Mouse (Mus musculus) midbrain, embryonic 16.5 days (tissue): ENCODE measurements at regions not wholly inside any gene's neighbourhood (a gene's known extent, or its start where the extent isn't known, plus 50 kb on each side); places are given as distances from the start of the nearest gene placed in this dataset.

Experiments
- ATAC-seq: fragments of 200-750 bp; cut with Nextera tagmentation; 2 replicates; pipeline ENCODE4 v1.8.0; 2017; ENCODE audit warnings: moderate TSS enrichment
- H3K27ac ChIP-seq: fragments of 300-500 bp; sonication (generic); 2 replicates; pipeline ENCODE4 v1.5.1; 2014; ENCODE audit warnings: mild to moderate bottlenecking, low read length, mixed read lengths
- H3K27me3 ChIP-seq: fragments of 300-500 bp; sonication (generic); 2 replicates; pipeline ENCODE4 v1.6.1; 2014; ENCODE audit warnings: low read depth, low read length, mixed read lengths; ENCODE audit not compliant: control insufficient read depth, insufficient read depth
- H3K36me3 ChIP-seq: fragments of 300-500 bp; sonication (generic); 2 replicates; pipeline ENCODE4 v1.6.1; 2014; ENCODE audit warnings: mild to moderate bottlenecking, low read length, moderate library complexity, mixed read lengths; ENCODE audit not compliant: control insufficient read depth, insufficient read depth
- H3K4me1 ChIP-seq: fragments of 300-500 bp; sonication (generic); 2 replicates; pipeline ENCODE4 v1.6.1; 2014; ENCODE audit warnings: mild to moderate bottlenecking, low read length, mixed read lengths; ENCODE audit not compliant: control insufficient read depth, insufficient read depth
- H3K4me2 ChIP-seq: fragments of 300-500 bp; sonication (generic); 2 replicates; pipeline ENCODE4 v1.6.1; 2014; ENCODE audit warnings: mild to moderate bottlenecking, low read length, mixed read lengths
- H3K4me3 ChIP-seq: fragments of 300-500 bp; sonication (generic); 2 replicates; pipeline ENCODE4 v1.5.1; 2014; ENCODE audit warnings: low read depth, mild to moderate bottlenecking, low read length, moderate library complexity, mixed read lengths
- H3K9ac ChIP-seq: fragments of 300-500 bp; sonication (generic); 2 replicates; pipeline ENCODE4 v1.6.1; 2014; ENCODE audit warnings: low read depth, low read length, mixed read lengths
- H3K9me3 ChIP-seq: fragments of 300-500 bp; sonication (generic); replicated peaks from 2 replicates; pipeline ENCODE4 v1.6.1; 2014; ENCODE audit warnings: mild to moderate bottlenecking, low read length, mixed read lengths; ENCODE audit not compliant: control insufficient read depth, poor library complexity, severe bottlenecking
- WGBS: fragments of 180-500 bp; shearing (Covaris S2); extraction: QIAGEN DNeasy Blood & Tissue Kit; methylation state at CpG from one replicate; pipeline ENCODE4 v1.1.7; 2014; 5-methylcytosine and 5-hydroxymethylcytosine counted together

GRCm38 (mm10) chr3:144332353-144332752, 127.3 kb upstream of the Lmo4 start:
- Histone ChIP-seq H3K36me3 (no peaks in the 10 kb centered on the region), H3K4me2 (no peak overlapping the region), H3K9me3 (no peaks in the 10 kb centered on the region), H3K4me3 (no peak overlapping the region), H3K27me3 (no peaks in the 10 kb centered on the region), H3K4me1 (0 out of 2 replicates have a peak, but pooled peaks cover 3% of the 10 kb centered on the region), H3K27ac (no peak overlapping the region), H3K9ac (no peak overlapping the region)
- 5% methylated on average over 5 of the region's 5 CpGs for WGBS
- peak; percentile 47; the same call in 1 of the 2 replicates for ATAC-seq

DNA sequence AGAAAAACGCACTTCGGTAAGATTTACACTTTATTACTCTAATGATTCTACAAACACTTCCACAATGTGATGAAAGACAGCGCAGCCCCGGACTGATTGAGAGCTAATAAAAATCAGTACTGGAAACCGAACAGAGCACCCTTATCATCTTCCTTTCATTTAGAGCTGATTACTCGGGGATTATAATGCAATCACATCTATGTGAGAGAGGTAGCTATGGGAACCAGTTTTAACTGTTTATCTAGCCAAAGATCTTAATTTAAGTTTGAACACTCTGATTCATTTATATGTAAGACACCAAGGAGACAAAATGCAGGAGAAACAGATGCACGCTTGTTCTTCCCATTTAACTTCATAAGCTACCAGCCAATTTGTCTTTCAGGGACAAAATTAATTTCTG, 124.1 kb upstream of the Lmo4 start:
- H3K9me3 ChIP-seq: no peaks in the 10 kb centered on the region
- H3K4me1 ChIP-seq: 0 out of 2 replicates have a peak, but pooled peaks cover 3% of the 10 kb centered on the region
- H3K4me2 ChIP-seq: no peak overlapping the region
- no peaks in the 10 kb centered on the region for H3K27me3 ChIP-seq
- no peaks in the 10 kb centered on the region for H3K36me3 ChIP-seq
- no peak overlapping the region for H3K4me3 ChIP-seq
- ATAC-seq: no peak
- H3K27ac ChIP-seq: no peak overlapping the region
- WGBS: 67% methylated on average over 7 of the region's 7 CpGs
- H3K9ac ChIP-seq: no peak overlapping the region

DNA sequence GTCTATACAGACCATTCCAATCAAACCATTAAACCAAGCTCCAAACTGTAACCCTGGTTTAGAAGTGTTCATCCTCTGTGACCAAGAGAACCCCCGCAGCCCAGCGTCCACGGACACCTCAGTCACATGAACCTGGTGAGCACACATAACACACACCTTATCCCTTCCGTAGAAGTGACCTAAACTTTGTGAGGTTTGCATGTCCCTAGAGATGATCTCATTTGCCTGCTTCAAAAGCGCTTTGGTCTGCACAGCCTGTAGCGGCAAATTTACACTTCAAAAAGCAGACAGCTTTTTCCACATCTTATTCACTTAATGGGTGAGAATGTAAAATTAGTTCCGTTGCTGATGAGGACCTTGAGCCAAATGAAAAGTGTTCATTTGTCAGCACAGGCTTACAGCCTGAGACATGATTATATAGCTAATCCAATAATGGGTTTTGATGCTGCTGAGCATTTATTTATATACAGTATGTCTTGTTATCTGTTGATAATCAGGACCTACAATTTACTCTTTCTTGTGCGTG, 122.3 kb upstream of the Lmo4 start:
- Histone ChIP-seq H3K27me3 (no peaks in the 10 kb centered on the region), H3K9me3 (no peaks in the 10 kb centered on the region), H3K9ac (no peak overlapping the region), H3K4me3 (no peak overlapping the region), H3K27ac (no peak overlapping the region), H3K4me2 (no peak overlapping the region), H3K4me1 (0 out of 2 replicates have a peak, but pooled peaks cover 2% of the 10 kb centered on the region), H3K36me3 (no peaks in the 10 kb centered on the region)
- peak; percentile 69 for ATAC-seq
- WGBS: 62% methylated on average over 8 of the region's 8 CpGs

GRCm38 (mm10) chr3:144324974-144325373, 120.0 kb upstream of the Lmo4 start:
- no peaks in the 10 kb centered on the region for H3K36me3 ChIP-seq
- H3K4me1 ChIP-seq: peaks cover 2% of the 10 kb centered on the region; the same call in 1 of the 2 replicates
- H3K4me2 ChIP-seq: no peak overlapping the region
- 95% methylated on average over 2 of the region's 2 CpGs for WGBS
- H3K9me3 ChIP-seq: no peaks in the 10 kb centered on the region
- no peak overlapping the region for H3K27ac ChIP-seq
- no peak overlapping the region for H3K4me3 ChIP-seq
- no peak for ATAC-seq
- H3K9ac ChIP-seq: no peak overlapping the region
- no peaks in the 10 kb centered on the region for H3K27me3 ChIP-seq

DNA sequence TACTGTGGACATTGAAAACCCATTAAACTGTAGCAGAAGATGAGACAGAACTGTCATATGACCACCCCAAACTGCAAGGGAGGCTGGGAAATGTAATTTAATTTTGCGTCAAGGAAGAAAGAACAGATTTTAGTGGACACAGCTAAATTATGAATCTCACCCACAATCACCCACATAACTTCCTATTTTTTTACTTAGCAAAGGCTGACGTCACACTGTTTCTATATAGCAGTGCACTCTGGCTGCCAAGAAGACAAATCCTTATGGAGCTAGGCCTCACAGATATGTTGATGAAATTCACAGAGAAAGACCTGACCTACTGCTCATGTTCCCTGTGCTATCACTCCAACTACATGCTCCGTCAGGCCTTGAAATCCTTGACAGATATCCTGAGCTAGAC, 118.5 kb upstream of the Lmo4 start:
- Histone ChIP-seq H3K27ac (no peak overlapping the region), H3K27me3 (no peaks in the 10 kb centered on the region), H3K4me3 (no peak overlapping the region), H3K9ac (no peak overlapping the region), H3K36me3 (no peaks in the 10 kb centered on the region), H3K9me3 (no peaks in the 10 kb centered on the region), H3K4me1 (peaks cover 16% of the 10 kb centered on the region), H3K4me2 (no peak overlapping the region)
- no peak for ATAC-seq
- over 99% methylated on average over 3 of the region's 3 CpGs for WGBS

- H3K9me3 ChIP-seq: no peaks in the 10 kb centered on the region; the same call in 1 of the 2 replicates
- WGBS: 40% methylated on average over 11 of the region's 11 CpGs
- H3K4me2 ChIP-seq: peak overlapping the region; percentile 40
- H3K27ac ChIP-seq: peak overlapping the region; percentile 73
- peak overlapping the region; percentile 3 for H3K9ac ChIP-seq
- peak; percentile 38; the same call in 1 of the 2 replicates for ATAC-seq
- H3K4me3 ChIP-seq: no peak overlapping the region
- no peaks in the 10 kb centered on the region for H3K36me3 ChIP-seq
- no peaks in the 10 kb centered on the region for H3K27me3 ChIP-seq
- peaks cover 18% of the 10 kb centered on the region for H3K4me1 ChIP-seq
Measured at GRCm38 (mm10) chr3:144319468-144320205, 114.6 kb upstream of the Lmo4 start.

DNA sequence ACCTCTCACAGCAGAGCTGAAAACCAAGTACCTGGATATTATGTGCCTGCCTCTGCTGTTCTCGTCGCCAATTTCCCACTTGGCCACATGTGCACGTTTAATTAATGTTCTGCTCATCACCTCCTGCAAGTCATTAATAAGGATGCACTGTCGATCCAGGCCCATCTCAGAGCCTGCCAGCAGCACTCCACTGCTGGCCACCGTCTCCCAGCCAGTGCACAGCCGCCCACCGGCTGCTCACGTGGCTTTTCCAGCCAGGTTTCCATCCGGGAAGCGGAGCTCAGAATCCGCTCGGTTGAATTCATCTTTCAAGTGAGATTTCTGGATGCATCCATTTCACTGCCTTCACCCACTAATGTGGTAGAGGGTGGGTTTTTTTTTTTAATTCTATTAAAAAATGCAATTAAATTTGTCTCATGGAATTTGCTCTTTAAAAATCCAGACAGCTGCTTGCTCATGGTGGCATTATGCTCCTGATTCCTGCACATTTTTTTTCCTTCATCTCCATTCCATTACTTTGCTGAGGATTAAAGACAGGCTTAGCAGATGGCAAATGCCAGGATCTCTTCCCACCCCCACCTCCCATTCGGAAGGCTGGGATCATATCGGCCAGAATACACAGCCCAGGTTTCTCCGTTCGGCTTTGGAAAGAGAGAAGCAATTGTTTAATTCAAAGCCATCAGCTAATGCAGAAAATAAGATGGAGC, 113.9 kb upstream of the Lmo4 start:
- H3K4me3 ChIP-seq: no peak overlapping the region
- WGBS: 11% methylated on average over 16 of the region's 16 CpGs

GRCm38 (mm10) chr3:144310748-144311147, 105.7 kb upstream of the Lmo4 start:
- Histone ChIP-seq H3K4me1 (no peaks in the 10 kb centered on the region), H3K4me3 (no peak overlapping the region), H3K27ac (no peak overlapping the region), H3K4me2 (no peak overlapping the region), H3K9ac (no peak overlapping the region), H3K27me3 (no peaks in the 10 kb centered on the region), H3K9me3 (no peaks in the 10 kb centered on the region), H3K36me3 (no peaks in the 10 kb centered on the region)
- ATAC-seq: no peak
- 92% methylated on average over 5 of the region's 5 CpGs for WGBS

More for the DNA sequence above, 113.9 kb upstream of the Lmo4 start:
- H3K27ac ChIP-seq: peak overlapping the region; percentile 73
- no peaks in the 10 kb centered on the region for H3K27me3 ChIP-seq
- H3K4me1 ChIP-seq: peaks cover 18% of the 10 kb centered on the region
- no peaks in the 10 kb centered on the region; the same call in 1 of the 2 replicates for H3K9me3 ChIP-seq
- peak; percentile 88 for ATAC-seq
- H3K36me3 ChIP-seq: no peaks in the 10 kb centered on the region
- H3K9ac ChIP-seq: peak overlapping the region; percentile 16
- peak overlapping the region; percentile 40 for H3K4me2 ChIP-seq

GRCm38 (mm10) chr3:144308616-144309015, 103.6 kb upstream of the Lmo4 start:
- Histone ChIP-seq H3K27me3 (no peaks in the 10 kb centered on the region), H3K36me3 (no peaks in the 10 kb centered on the region), H3K9me3 (no peaks in the 10 kb centered on the region), H3K9ac (no peak overlapping the region), H3K4me3 (no peak overlapping the region), H3K4me2 (no peak overlapping the region), H3K4me1 (no peaks in the 10 kb centered on the region), H3K27ac (no peak overlapping the region)
- 81% methylated on average over 4 of the region's 4 CpGs for WGBS
- no peak for ATAC-seq
